Mouse (Mus musculus) kidney, postnatal 0 days (tissue): Measurements from ENCODE around the gene Rala. TPM values are rescaled to one million over a fixed set of nuclear protein-coding genes. Genes with fewer than 3 reads are reported as not detected.

ENCODE experiments used
- ATAC-seq: fragments of 200-750 bp; cut with Nextera tagmentation; replicated peaks from 2 replicates; pipeline ENCODE4 v1.8.0; 2017; ENCODE audit warnings: low read depth, moderate number of reproducible peaks, moderate TSS enrichment, moderate library complexity; ENCODE audit not compliant: low FRiP score
- DNase-seq: peaks from one replicate; pipeline ENCODE4 v3.0.0-alpha.2; 2016; ENCODE audit warnings: low spot score
- H3K27ac ChIP-seq: fragments of 300-500 bp; sonication (generic); 2 replicates; pipeline ENCODE4 v1.5.1; 2014; ENCODE audit warnings: mild to moderate bottlenecking
- H3K27me3 ChIP-seq: fragments of 300-500 bp; sonication (generic); 2 replicates; pipeline ENCODE4 v1.6.1; 2014; ENCODE audit warnings: low read length, mixed read lengths; ENCODE audit not compliant: insufficient read depth
- H3K36me3 ChIP-seq: fragments of 300-500 bp; sonication (generic); 2 replicates; pipeline ENCODE4 v1.6.1; 2014; ENCODE audit warnings: low read length, mixed read lengths; ENCODE audit not compliant: insufficient read depth
- H3K4me1 ChIP-seq: fragments of 300-500 bp; sonication (generic); replicated peaks from 2 replicates; pipeline ENCODE4 v1.6.1; 2014; ENCODE audit warnings: antibody characterized with exemption, low read length, mixed read lengths; ENCODE audit not compliant: insufficient read depth
- H3K4me2 ChIP-seq: fragments of 300-500 bp; sonication (generic); 2 replicates; pipeline ENCODE4 v1.6.1; 2014; ENCODE audit warnings: mild to moderate bottlenecking, low read length, moderate library complexity, mixed read lengths
- H3K4me3 ChIP-seq: fragments of 300-500 bp; sonication (generic); replicated peaks from 2 replicates; pipeline ENCODE4 v1.5.1; 2014; ENCODE audit warnings: low read depth, low read length
- H3K9ac ChIP-seq: fragments of 300-500 bp; sonication (generic); 2 replicates; pipeline ENCODE4 v1.6.1; 2014; ENCODE audit warnings: low read depth, low read length
- H3K9me3 ChIP-seq: fragments of 300-500 bp; sonication (generic); replicated peaks from 2 replicates; pipeline ENCODE4 v1.6.1; 2016; ENCODE audit warnings: low read length, inconsistent platforms, mixed read lengths
- CTCF ChIP-seq: IDR thresholded peaks from 2 replicates; pipeline ENCODE4 v1.5.1; 2016; ENCODE audit warnings: antibody characterized with exemption, low read depth, mild to moderate bottlenecking, moderate library complexity
- WGBS: fragments of 180-500 bp; shearing (Covaris S2); extraction: QIAGEN DNeasy Blood & Tissue Kit; methylation state at CpG from one replicate; pipeline ENCODE4 v1.1.7; 2014; 5-methylcytosine and 5-hydroxymethylcytosine counted together
- polyA plus RNA-seq: library from polyadenylated mRNA; unstranded; fragments of >200 nt; fragmentation: Nextera tagmentation; extraction: Ambion mirVana; gene quantifications from 2 replicates; pipeline ENCODE4 v1.2.1, GENCODE M21; 2015

The Rala gene
- polyA plus RNA-seq, 1 experiment from 2014 or later: 102 TPM

- Histone ChIP-seq H3K27ac (no peak overlapping the region), H3K27me3 (no peaks in the 10 kb centered on the region), H3K9me3 (no peaks in the 10 kb centered on the region), H3K4me2 (no peak overlapping the region), H3K9ac (no peak overlapping the region), H3K36me3 (peaks cover 13% of the 10 kb centered on the region), H3K4me1 (no peaks in the 10 kb centered on the region), H3K4me3 (no peak overlapping the region)
- no peak for DNase-seq
- ATAC-seq: no peak
- no peak for TF ChIP-seq CTCF
- WGBS: 67% methylated on average over 1 of the region's 1 CpGs
These were observed 47.0 kb downstream of the Rala start for GRCm38 (mm10) chr13:17897040-17897439.

- H3K9ac ChIP-seq: no peak overlapping the region
- no peaks in the 10 kb centered on the region for H3K9me3 ChIP-seq
- TF ChIP-seq CTCF: no peak
- H3K27ac ChIP-seq: no peak overlapping the region
- ATAC-seq: no peak
- no peak for DNase-seq
- H3K4me3 ChIP-seq: no peak overlapping the region
- peaks cover 30% of the 10 kb centered on the region for H3K36me3 ChIP-seq
- no peaks in the 10 kb centered on the region for H3K27me3 ChIP-seq
- WGBS: 85% methylated on average over 6 of the region's 6 CpGs
- H3K4me2 ChIP-seq: no peak overlapping the region
- H3K4me1 ChIP-seq: no peaks in the 10 kb centered on the region
These were observed 52.5 kb downstream of the Rala start for GRCm38 (mm10) chr13:17891545-17891944.

- DNase-seq (no peak), ATAC-seq (no peak)
- WGBS: 77% methylated on average over 8 of the region's 8 CpGs
- Histone ChIP-seq H3K9me3 (no peaks in the 10 kb centered on the region), H3K9ac (no peak overlapping the region), H3K4me2 (no peak overlapping the region), H3K27ac (no peak overlapping the region), H3K4me1 (no peaks in the 10 kb centered on the region), H3K4me3 (no peak overlapping the region), H3K27me3 (no peaks in the 10 kb centered on the region), H3K36me3 (peaks cover 8% of the 10 kb centered on the region; the same call in 1 of the 2 replicates)
- TF ChIP-seq CTCF: no peak
These were observed 59.8 kb downstream of the Rala start for GRCm38 (mm10) chr13:17884211-17884610.

GRCm38 (mm10) chr13:17879061-17879460, 65.0 kb downstream of the Rala start:
- Histone ChIP-seq H3K4me2 (no peak overlapping the region), H3K27ac (no peak overlapping the region), H3K36me3 (no peaks in the 10 kb centered on the region), H3K4me1 (no peaks in the 10 kb centered on the region), H3K27me3 (no peaks in the 10 kb centered on the region), H3K9me3 (no peaks in the 10 kb centered on the region), H3K4me3 (no peak overlapping the region), H3K9ac (no peak overlapping the region)
- no peak for TF ChIP-seq CTCF
- DNase-seq: peak; percentile 53
- ATAC-seq: no peak

- no peak overlapping the region for H3K27ac ChIP-seq
- no peak overlapping the region for H3K4me2 ChIP-seq
- H3K4me1 ChIP-seq: no peaks in the 10 kb centered on the region
- no peak for DNase-seq
- no peak for ATAC-seq
- H3K9me3 ChIP-seq: no peaks in the 10 kb centered on the region
- no peaks in the 10 kb centered on the region for H3K36me3 ChIP-seq
- H3K27me3 ChIP-seq: no peaks in the 10 kb centered on the region
- 72% methylated on average over 2 of the region's 2 CpGs for WGBS
- no peak overlapping the region for H3K4me3 ChIP-seq
- H3K9ac ChIP-seq: no peak overlapping the region
- TF ChIP-seq CTCF: no peak
These were observed 77.3 kb downstream of the Rala start for GRCm38 (mm10) chr13:17866741-17867140.

- DNase-seq (no peak), ATAC-seq (no peak)
- WGBS: 84% methylated on average over 6 of the region's 6 CpGs
- Histone ChIP-seq H3K4me2 (no peak overlapping the region), H3K27me3 (no peaks in the 10 kb centered on the region), H3K36me3 (no peaks in the 10 kb centered on the region), H3K27ac (no peak overlapping the region), H3K4me3 (no peak overlapping the region), H3K9me3 (no peaks in the 10 kb centered on the region), H3K9ac (no peak overlapping the region), H3K4me1 (no peaks in the 10 kb centered on the region)
- TF ChIP-seq CTCF: no peak
These were observed 83.5 kb downstream of the Rala start for GRCm38 (mm10) chr13:17860536-17860935.

GRCm38 (mm10) chr13:17859365-17860033, 84.5 kb downstream of the Rala start:
- Histone ChIP-seq H3K27me3 (no peaks in the 10 kb centered on the region), H3K9ac (no peak overlapping the region), H3K4me1 (no peaks in the 10 kb centered on the region), H3K4me2 (no peak overlapping the region), H3K4me3 (no peak overlapping the region), H3K36me3 (no peaks in the 10 kb centered on the region), H3K9me3 (no peaks in the 10 kb centered on the region), H3K27ac (no peak overlapping the region)
- no peak for TF ChIP-seq CTCF
- DNase-seq (peak; percentile 55), ATAC-seq (peak; percentile 84)
- 50% methylated on average over 13 of the region's 13 CpGs for WGBS
